9 mouse cellular contexts compared by ENCODE assay signal in genomic region chr1:82286190-82287051, GRCm38 (mm10). TPM values are rescaled to one million over a fixed set of nuclear protein-coding genes. Genes with fewer than 3 reads are reported as not detected.
A peak's percentile ranks its signal among the peaks of the same experiment; 100 is the strongest.
DNase-seq lines count a peak whose midpoint lies in the region; ATAC-seq and TF ChIP-seq lines count a peak whose summit lies in the region.
"Had no signal": no experiment of that assay in that cellular context is flagged by ENCODE, and none has a peak within 500 bp of the region (broad histone marks: within the 10 kb centered on the region; RNA-seq: fewer than 3 reads in every experiment).

No protein-coding gene starts in this region.

- DNase-seq in heart, adult 11 months = peak; percentile 91
- DNase-seq in heart, postnatal 25 days (ENCODE audit: low spot score) = no peak
- DNase-seq in adipocyte (ENCODE audit: low spot score) = peak; percentile 65
- peak; percentile 40 for DNase-seq in gastrocnemius, adult 18-20 months (ENCODE audit: low spot score)
- no peak for DNase-seq in thymus, postnatal 14 days
- no peak for DNase-seq in layer of hippocampus, postnatal 14 days (ENCODE audit: low spot score in 2 of 2)

- ATAC-seq in intestine, postnatal 0 days = no peak
- ATAC-seq in neural tube, embryonic 12.5 days (ENCODE audit: low FRiP score, low read depth) = no peak

- TF ChIP-seq CTCF in intestine, postnatal 0 days (IDR thresholded peaks at IDR 0.05; ENCODE audit: low read depth) = no peak

- H3K27me3 ChIP-seq in intestine, postnatal 0 days (replicated peaks; ENCODE audit: control insufficient read depth, insufficient read depth, low read length) = peaks cover 19% of the 10 kb centered on the region
- H3K27me3 ChIP-seq in neural tube, embryonic 12.5 days (replicated peaks) = no peaks in the 10 kb centered on the region

- no peak overlapping the region for H3K27ac ChIP-seq in intestine, postnatal 0 days (ENCODE audit: low read depth, low read length)
- peak overlapping the region; percentile 46; the same call in 1 of the 2 replicates for H3K27ac ChIP-seq in neural tube, embryonic 12.5 days

- no peaks in the 10 kb centered on the region for H3K36me3 ChIP-seq in intestine, postnatal 0 days (ENCODE audit: control insufficient read depth, insufficient read depth)
- peaks cover 13% of the 10 kb centered on the region for H3K36me3 ChIP-seq in neural tube, embryonic 12.5 days

- WGBS in intestine, postnatal 0 days = 41% methylated on average over 15 of the region's 15 CpGs
- 13% methylated on average over 15 of the region's 15 CpGs for WGBS in neural tube, embryonic 12.5 days

- intact Hi-C loops in heart, postnatal 25 days (cut with DNase I) = loop anchor here (1.0 to 10.0 kb wide), 5 partner anchors 24 to 599 kb away; no protein-coding TSS in a partner anchor

- H3K4me3 ChIP-seq in intestine, postnatal 0 days (ENCODE audit: low read depth, low read length) = peak overlapping the region; percentile 37
- peak overlapping the region; percentile 46 for H3K4me3 ChIP-seq in neural tube, embryonic 12.5 days

- no peaks in the 10 kb centered on the region for H3K9me3 ChIP-seq in intestine, postnatal 0 days (ENCODE audit: control insufficient read depth)
- no peaks in the 10 kb centered on the region for H3K9me3 ChIP-seq in neural tube, embryonic 12.5 days

- H3K4me2 ChIP-seq in intestine, postnatal 0 days (replicated peaks; ENCODE audit: low read depth) = peak overlapping the region; percentile 80
- H3K4me2 ChIP-seq in neural tube, embryonic 12.5 days (replicated peaks) = peak overlapping the region; percentile 90

- 0 out of 2 replicates have a peak, but pooled peaks cover 10% of the 10 kb centered on the region for H3K4me1 ChIP-seq in intestine, postnatal 0 days (replicated peaks; ENCODE audit: control insufficient read depth, insufficient read depth, low read length)
- H3K4me1 ChIP-seq in neural tube, embryonic 12.5 days = peaks cover 47% of the 10 kb centered on the region

- peak overlapping the region; percentile 17; the same call in 1 of the 2 replicates for H3K9ac ChIP-seq in intestine, postnatal 0 days (ENCODE audit: low read depth, low read length)
- H3K9ac ChIP-seq in neural tube, embryonic 12.5 days = peak overlapping the region; percentile 61

RNA-seq across cellular contexts. Expression of gene Irs1, which starts 4.8 kb away (rescaled TPM):
- total RNA-seq in heart, postnatal 25 days (2021) = 10 to 100 TPM; 44.3 to 49.7 TPM
- 10 to 100 TPM; 38.6 to 43.9 TPM for total RNA-seq in gastrocnemius, adult 18-20 months (2021)
- 0.70 and 0.95 TPM in 2 replicates for polyA plus RNA-seq in intestine, postnatal 0 days (2015; fragmentation: Nextera tagmentation; extraction: Ambion mirVana)
- 11.8 and 12.6 TPM in 2 replicates for polyA plus RNA-seq in neural tube, embryonic 12.5 days (2016; fragmentation: Nextera tagmentation; extraction: Ambion mirVana)
- total RNA-seq in layer of hippocampus, postnatal 14 days (2021) = 10 to 100 TPM; 25.8 to 29.5 TPM

RNA-seq across cellular contexts. Expression of gene Rhbdd1, which starts 29.8 kb away (rescaled TPM):
- total RNA-seq in heart, postnatal 25 days (2021) = 10 to 100 TPM; 10.2 TPM
- 1 to 10 TPM; 7.4 to 8.4 TPM for total RNA-seq in gastrocnemius, adult 18-20 months (2021)
- 7.4 and 7.5 TPM in 2 replicates for polyA plus RNA-seq in intestine, postnatal 0 days (2015; fragmentation: Nextera tagmentation; extraction: Ambion mirVana)
- 8.7 and 9.5 TPM in 2 replicates for polyA plus RNA-seq in neural tube, embryonic 12.5 days (2016; fragmentation: Nextera tagmentation; extraction: Ambion mirVana)
- 1 to 10 TPM; 6.6 to 7.5 TPM for total RNA-seq in layer of hippocampus, postnatal 14 days (2021)

RNA-seq across cellular contexts. Expression of gene Gm9747, which starts 53.5 kb away (rescaled TPM):
- total RNA-seq in heart, postnatal 25 days (2021) = not detected
- not detected for total RNA-seq in gastrocnemius, adult 18-20 months (2021)
- 3.6 and 3.8 TPM in 2 replicates for polyA plus RNA-seq in intestine, postnatal 0 days (2015; fragmentation: Nextera tagmentation; extraction: Ambion mirVana)
- polyA plus RNA-seq in neural tube, embryonic 12.5 days (2016; fragmentation: Nextera tagmentation; extraction: Ambion mirVana) = 30.7 and 31.0 TPM in 2 replicates
- not detected for total RNA-seq in layer of hippocampus, postnatal 14 days (2021)
- total RNA-seq: heart, adult 18-20 months had no signal

Comparison
In these comparisons a context has a peak if more than half of its experiments do, and no peak if none do; other contexts are left out.
1. DNase-seq: peak in heart, adult 11 months (single experiment), adipocyte (single experiment) and gastrocnemius, adult 18-20 months (single experiment); none in heart, postnatal 25 days (single experiment), thymus, postnatal 14 days (single experiment) and layer of hippocampus, postnatal 14 days (0 of 2).